Mouse (Mus musculus): ENCODE measurements around the gene Stxbp1. TPM values are rescaled to one million over a fixed set of nuclear protein-coding genes. Genes with fewer than 3 reads are reported as not detected.
"Not testable (repeated sequence)": the region's sequence is repeated elsewhere in the genome, so short reads cannot be mapped to it uniquely, and the experiment has no call there.

Gene Stxbp1
- total RNA-seq, 2 experiments from 2014 or later = 10.4 to 47.7 TPM

- ATAC-seq (replicated peaks; ENCODE audit: low FRiP score, low TSS enrichment, poor library complexity, severe bottlenecking) = peak; percentile 72
These were observed 28.8 kb upstream of the Stxbp1 start, which contains the start of gene Fam129b for GRCm38 (mm10) chr2:32875675-32876489. Fam129b (plus strand) TSS chr2:32876114.

GRCm38 (mm10) chr2:32874951-32875674 is 28.1 kb upstream of the Stxbp1 start:
- no peak for ATAC-seq (replicated peaks; ENCODE audit: low FRiP score, low TSS enrichment, poor library complexity, severe bottlenecking)

DNA sequence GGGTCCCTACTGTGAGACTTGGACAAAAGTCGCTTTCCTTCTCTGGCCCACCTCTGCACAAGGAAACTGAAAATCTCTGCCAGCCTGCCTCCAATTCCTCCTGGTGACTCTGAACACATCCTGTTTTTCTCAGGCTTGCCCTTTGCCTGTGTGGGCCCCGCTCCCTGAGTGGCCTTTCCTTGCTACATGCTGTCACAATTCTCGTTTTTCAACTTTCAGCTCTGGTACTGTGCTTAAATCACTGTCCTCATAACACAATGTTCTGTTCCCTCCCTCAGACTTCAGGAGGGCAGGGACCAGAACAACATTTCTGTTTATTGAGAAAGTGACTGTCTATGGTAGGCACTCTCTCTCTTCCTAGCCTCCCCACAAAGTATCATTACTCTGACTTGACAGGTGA is 27.0 kb upstream of the Stxbp1 start:
- no peak for ATAC-seq (replicated peaks; ENCODE audit: low FRiP score, low TSS enrichment, poor library complexity, severe bottlenecking)

- peak; percentile 27; the same call in 1 of the 2 replicates for ATAC-seq (replicated peaks; ENCODE audit: low FRiP score, low TSS enrichment, poor library complexity, severe bottlenecking)
These were observed 23.4 kb upstream of the Stxbp1 start for GRCm38 (mm10) chr2:32870275-32871100.

DNA sequence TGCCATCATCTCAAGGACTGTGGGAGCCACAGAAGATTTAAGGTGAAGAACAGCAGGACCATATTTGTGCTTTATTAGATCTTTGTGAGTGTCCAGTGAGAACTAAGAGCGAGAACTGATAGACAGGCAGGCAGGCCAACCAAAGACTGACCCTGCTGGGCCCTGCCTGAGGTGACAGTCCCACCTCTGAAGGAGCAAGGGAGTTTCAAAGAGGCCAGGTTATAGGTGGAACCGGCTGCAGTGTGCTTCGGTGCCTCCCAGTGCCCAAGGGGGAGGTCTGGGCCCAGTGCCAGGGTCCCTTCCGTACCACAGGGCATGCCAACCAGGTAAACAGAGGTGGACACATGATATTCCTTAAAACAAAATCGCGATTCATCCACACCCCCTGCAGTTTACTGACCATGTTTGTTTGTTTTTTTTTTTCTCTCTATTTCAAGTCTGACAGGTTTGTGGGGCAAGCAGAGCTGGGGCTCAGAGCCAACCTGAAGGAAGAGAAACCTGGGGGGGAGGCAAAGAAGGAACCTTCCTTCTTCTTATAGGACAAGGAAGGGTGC is 22.8 kb upstream of the Stxbp1 start:
- no peak for ATAC-seq (replicated peaks; ENCODE audit: low FRiP score, low TSS enrichment, poor library complexity, severe bottlenecking)

- ATAC-seq (replicated peaks; ENCODE audit: low FRiP score, low TSS enrichment, poor library complexity, severe bottlenecking) = 0 out of 2 replicates have a peak, but pooled peaks have one; percentile 21
These were observed 20.3 kb upstream of the Stxbp1 start for GRCm38 (mm10) chr2:32867354-32867753.

DNA sequence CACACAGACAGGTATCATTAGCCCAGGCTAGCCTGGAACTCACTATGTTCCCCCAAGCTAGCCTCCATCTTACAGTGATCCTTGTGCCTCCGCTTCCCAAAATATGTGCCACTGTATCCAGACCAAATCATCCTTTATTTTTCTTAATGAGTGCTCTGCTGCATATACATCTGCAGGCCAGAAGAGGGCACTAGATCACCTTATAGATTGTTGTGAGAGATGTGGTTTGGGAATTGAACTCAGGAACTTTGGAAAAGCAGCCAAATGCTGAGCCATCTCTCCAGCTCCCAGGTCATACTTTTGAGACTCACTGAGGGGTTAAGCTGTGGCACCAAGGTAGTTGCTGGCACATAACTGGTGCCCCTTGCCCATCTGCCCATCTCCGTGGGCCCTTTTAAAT is 17.7 kb upstream of the Stxbp1 start:
- no peak for ATAC-seq (replicated peaks; ENCODE audit: low FRiP score, low TSS enrichment, poor library complexity, severe bottlenecking)

DNA sequence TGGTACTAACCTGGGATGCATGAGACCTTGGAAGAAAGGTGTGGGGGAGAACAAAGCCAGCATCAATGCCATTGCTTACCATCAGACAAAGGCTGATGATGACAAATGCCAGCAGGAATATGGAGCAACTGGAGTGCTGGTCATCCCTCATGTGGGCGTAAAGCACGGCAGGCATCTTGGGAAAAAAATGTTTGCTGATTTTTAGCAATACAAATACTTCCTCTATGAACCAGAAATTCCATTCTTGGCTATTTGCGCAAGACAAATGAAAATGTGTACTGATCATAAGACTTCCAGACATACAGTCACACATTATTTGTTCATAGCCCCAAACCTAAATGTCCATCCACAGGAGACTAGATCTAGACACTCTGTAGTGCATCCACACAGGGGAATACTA is 16.3 kb upstream of the Stxbp1 start:
- ATAC-seq (replicated peaks; ENCODE audit: low FRiP score, low TSS enrichment, poor library complexity, severe bottlenecking) = no peak

DNA sequence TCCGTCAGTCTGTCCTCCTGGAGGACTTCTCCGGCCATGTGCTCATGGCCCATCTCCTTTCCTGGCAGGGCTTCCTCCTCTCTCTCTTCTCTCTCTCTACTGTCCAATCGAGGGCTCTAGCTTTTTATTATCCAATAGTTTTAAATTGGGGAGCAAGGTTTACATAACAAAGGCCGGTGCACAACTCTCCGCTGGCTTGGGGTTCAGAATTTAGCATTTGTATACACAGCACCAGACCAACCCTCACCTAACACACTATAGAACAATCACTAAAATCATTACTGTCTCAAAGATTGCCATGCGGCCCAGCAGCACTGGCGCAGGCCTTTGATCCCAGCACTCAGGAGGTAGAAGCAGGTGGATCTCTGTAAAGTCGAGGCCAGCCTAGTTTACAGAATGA is 13.8 kb upstream of the Stxbp1 start:
- no peak for ATAC-seq (replicated peaks; ENCODE audit: low FRiP score, low TSS enrichment, poor library complexity, severe bottlenecking)

- ATAC-seq (replicated peaks; ENCODE audit: low FRiP score, low TSS enrichment, poor library complexity, severe bottlenecking) = no peak
These were observed 12.6 kb upstream of the Stxbp1 start for GRCm38 (mm10) chr2:32859622-32860012.

- ATAC-seq (replicated peaks; ENCODE audit: low FRiP score, low TSS enrichment, poor library complexity, severe bottlenecking) = peak; percentile 73
These were observed 12.1 kb upstream of the Stxbp1 start for GRCm38 (mm10) chr2:32859010-32859621.

DNA sequence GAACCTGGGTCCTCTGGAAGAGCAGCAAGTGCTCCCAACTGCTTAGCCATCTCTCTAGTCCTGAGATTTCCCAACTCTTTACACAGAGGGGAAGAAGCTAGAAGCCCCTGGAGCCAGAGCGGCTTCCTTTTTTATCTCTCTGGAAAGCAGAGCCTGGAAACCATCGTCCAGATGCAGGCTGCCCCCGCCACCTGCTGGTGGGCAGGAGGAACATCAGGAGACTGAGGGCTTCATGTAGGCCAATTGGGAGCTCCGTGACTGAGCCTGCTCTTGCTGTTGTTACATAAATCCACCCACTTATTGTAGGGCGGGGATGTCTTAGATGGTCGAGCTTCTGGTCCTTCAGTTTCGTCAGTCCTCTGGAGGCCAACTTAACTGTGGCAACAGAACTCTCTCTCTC is 10.5 kb upstream of the Stxbp1 start:
- ATAC-seq (replicated peaks; ENCODE audit: low FRiP score, low TSS enrichment, poor library complexity, severe bottlenecking) = peak; percentile 77

- no peak for ATAC-seq (replicated peaks; ENCODE audit: low FRiP score, low TSS enrichment, poor library complexity, severe bottlenecking)
These were observed 8.9 kb upstream of the Stxbp1 start for GRCm38 (mm10) chr2:32855790-32856465.

- ATAC-seq (replicated peaks; ENCODE audit: low FRiP score, low TSS enrichment, poor library complexity, severe bottlenecking) = no peak
These were observed 8.2 kb upstream of the Stxbp1 start for GRCm38 (mm10) chr2:32855046-32855785.

GRCm38 (mm10) chr2:32854206-32854605 is 7.2 kb upstream of the Stxbp1 start:
- ATAC-seq (replicated peaks; ENCODE audit: low FRiP score, low TSS enrichment, poor library complexity, severe bottlenecking) = peak; percentile 82

DNA sequence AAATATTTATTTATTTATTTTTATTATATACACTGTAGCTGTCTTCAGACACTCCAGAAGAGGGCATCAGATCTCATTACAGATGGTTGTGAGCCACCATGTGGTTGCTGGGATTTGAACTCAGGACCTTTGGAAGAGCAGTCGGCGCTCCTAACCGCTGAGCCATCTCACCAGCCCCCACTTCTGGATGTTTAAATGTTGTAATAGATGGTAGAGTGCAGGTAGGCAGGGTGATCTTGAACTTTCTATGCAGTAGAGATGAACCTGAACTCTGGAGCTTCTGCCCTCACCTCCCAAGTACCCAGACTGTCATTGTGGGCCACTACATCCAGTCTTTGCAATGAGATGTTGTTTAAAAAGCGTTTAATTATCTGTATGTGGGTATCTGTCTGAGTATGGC is 6.7 kb upstream of the Stxbp1 start:
- ATAC-seq (replicated peaks; ENCODE audit: low FRiP score, low TSS enrichment, poor library complexity, severe bottlenecking) = not testable (repeated sequence)

DNA sequence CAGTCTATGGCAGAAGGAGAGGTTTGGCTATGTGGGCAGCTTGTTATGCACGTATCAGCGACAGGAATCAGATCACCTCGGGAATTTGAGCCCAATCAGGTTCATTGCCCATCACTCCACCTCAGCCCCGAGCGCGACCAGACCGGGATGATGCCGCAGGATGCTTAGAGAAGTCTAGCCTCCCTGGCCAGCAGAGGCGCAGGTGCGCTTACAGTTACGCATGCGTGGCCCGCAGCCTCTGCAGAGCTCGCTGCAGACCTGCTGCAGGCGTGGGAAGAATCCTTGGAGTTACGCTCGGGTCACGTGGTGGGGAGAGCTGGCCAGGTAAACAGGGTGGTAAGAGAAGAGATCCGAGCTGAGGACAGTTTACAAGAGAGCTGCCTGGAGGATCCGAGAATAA is 5.1 kb upstream of the Stxbp1 start:
- peak; percentile 51; the same call in 1 of the 2 replicates for ATAC-seq (replicated peaks; ENCODE audit: low FRiP score, low TSS enrichment, poor library complexity, severe bottlenecking)

DNA sequence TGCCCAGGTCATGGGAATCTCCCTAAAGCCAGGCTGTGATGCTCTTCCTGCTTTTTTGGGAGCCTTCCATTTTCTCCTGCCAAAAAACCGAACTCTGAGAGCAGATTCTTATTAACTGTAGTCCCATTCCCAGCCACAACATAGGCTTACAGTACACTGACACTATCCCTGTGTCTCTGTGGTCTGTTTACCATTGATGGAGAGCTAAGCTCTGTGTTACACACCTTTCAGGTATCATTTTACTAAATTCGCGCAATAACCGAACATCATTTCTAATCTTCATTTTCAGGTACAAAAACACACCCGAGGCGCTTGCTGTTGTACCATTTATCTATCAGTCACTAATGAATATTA is 400 bp upstream of the Stxbp1 start:
- 0 out of 2 replicates have a peak, but pooled peaks have one; percentile 29 for ATAC-seq (replicated peaks; ENCODE audit: low FRiP score, low TSS enrichment, poor library complexity, severe bottlenecking)
